Comparison of ENCODE assay signal across 15 mouse cellular contexts in the genomic region with DNA sequence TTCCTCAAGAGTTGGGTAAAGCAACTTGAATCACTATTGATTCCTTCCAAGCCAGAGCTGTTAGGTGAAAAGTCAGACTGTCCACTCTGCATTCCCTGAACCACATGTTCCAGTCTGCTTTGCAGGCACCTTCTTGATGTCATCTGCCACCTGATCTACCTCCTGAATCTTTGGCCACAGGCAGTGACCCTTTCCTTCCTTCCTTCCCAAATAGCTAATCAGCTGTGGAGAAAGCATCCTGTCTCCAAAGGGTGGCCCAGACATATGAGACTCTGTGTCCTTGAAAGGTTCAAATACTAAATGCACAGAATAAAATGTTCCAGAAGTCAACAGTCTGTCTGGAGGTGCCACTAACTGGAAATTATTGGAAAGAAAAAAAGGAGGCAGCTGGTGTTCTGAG.
DNase-seq lines count a peak whose midpoint lies in the region; ATAC-seq and TF ChIP-seq lines count a peak whose summit lies in the region.
"Had no signal": no experiment of that assay in that cellular context is flagged by ENCODE, and none has a peak within 500 bp of the region (broad histone marks: within the 10 kb centered on the region; RNA-seq: fewer than 3 reads in every experiment).

No protein-coding gene starts in this region.

- peaks cover 15% of the 10 kb centered on the region for H3K4me1 ChIP-seq in brown adipose tissue, adult 24 weeks (ENCODE audit: control insufficient read depth, insufficient read depth, insufficient read length, low read length)
- peaks cover 40% of the 10 kb centered on the region for H3K4me1 ChIP-seq in hindbrain, embryonic 10.5 days (replicated peaks)
- peaks cover 15% of the 10 kb centered on the region for H3K4me1 ChIP-seq in midbrain, embryonic 14.5 days (ENCODE audit: control insufficient read depth, insufficient read depth, low read length)
- H3K4me1 ChIP-seq: embryonic facial prominence, embryonic 15.5 days; limb, embryonic 15.5 days had no signal

- H3K9ac ChIP-seq in midbrain, embryonic 14.5 days (replicated peaks; ENCODE audit: low read length), result no peak overlapping the region
- H3K9ac ChIP-seq: embryonic facial prominence, embryonic 15.5 days; limb, embryonic 15.5 days had no signal

- no peak for TF ChIP-seq CTCF in gastrocnemius, adult 2 months (IDR thresholded peaks at IDR 0.05)

- H3K36me3 ChIP-seq in hindbrain, embryonic 10.5 days, result no peaks in the 10 kb centered on the region
- no peaks in the 10 kb centered on the region for H3K36me3 ChIP-seq in midbrain, embryonic 14.5 days (ENCODE audit: control insufficient read depth, insufficient read depth, low read length)
- H3K36me3 ChIP-seq: embryonic facial prominence, embryonic 15.5 days; limb, embryonic 15.5 days had no signal

- H3K4me2 ChIP-seq in midbrain, embryonic 14.5 days (ENCODE audit: low read length), result no peak overlapping the region
- H3K4me2 ChIP-seq: embryonic facial prominence, embryonic 15.5 days; limb, embryonic 15.5 days had no signal

- peak overlapping the region; percentile 40 for H3K27ac ChIP-seq in gastrocnemius, adult 2 months
- H3K27ac ChIP-seq in brown adipose tissue, adult 24 weeks (replicated peaks; ENCODE audit: low read depth, low read length), result 0 out of 2 replicates have a peak overlapping the region, but pooled peaks have one; percentile 10
- peak overlapping the region; percentile 88 for H3K27ac ChIP-seq in hindbrain, embryonic 10.5 days
- peak overlapping the region; percentile 70 for H3K27ac ChIP-seq in midbrain, embryonic 14.5 days (replicated peaks; ENCODE audit: low read depth, low read length)
- H3K27ac ChIP-seq: embryonic facial prominence, embryonic 15.5 days; limb, embryonic 15.5 days had no signal

- DNase-seq in gastrocnemius, adult 2 months, result no peak
- DNase-seq in gastrocnemius, postnatal 25 days, result no peak
- DNase-seq in hindbrain, embryonic 10.5 days (ENCODE audit: low spot score), result no peak
- no peak for DNase-seq in midbrain, embryonic 14.5 days
- no peak for DNase-seq in frontal cortex, adult 2 months (ENCODE audit: extremely low spot score in 1 of 2, low spot score in 1 of 2)
- DNase-seq in thymus, postnatal 25 days, result no peak
- DNase-seq: cerebellum, adult 8-10 months; heart, postnatal 14 days; kidney, adult 8-10 months; lung, postnatal 10 days; spleen, adult 18-20 months had no signal

- H3K9me3 ChIP-seq in hindbrain, embryonic 10.5 days, result peaks cover 4% of the 10 kb centered on the region; the same call in 1 of the 2 replicates
- no peaks in the 10 kb centered on the region for H3K9me3 ChIP-seq in midbrain, embryonic 14.5 days (ENCODE audit: control insufficient read depth, low read length)
- H3K9me3 ChIP-seq: embryonic facial prominence, embryonic 15.5 days; limb, embryonic 15.5 days had no signal

- no peak overlapping the region for H3K4me3 ChIP-seq in gastrocnemius, adult 2 months
- no peak overlapping the region for H3K4me3 ChIP-seq in brown adipose tissue, adult 24 weeks (ENCODE audit: insufficient read depth, low read depth, low read length)
- no peak overlapping the region for H3K4me3 ChIP-seq in hindbrain, embryonic 10.5 days
- no peak overlapping the region for H3K4me3 ChIP-seq in midbrain, embryonic 14.5 days (replicated peaks; ENCODE audit: low read depth, low read length)
- H3K4me3 ChIP-seq: embryonic facial prominence, embryonic 15.5 days; limb, embryonic 15.5 days had no signal

- intact Hi-C loops in gastrocnemius, adult 2 months (cut with DNase I), result no loop called here

- ATAC-seq in midbrain, embryonic 14.5 days (ENCODE audit: low FRiP score, low TSS enrichment), result no peak
- no peak for ATAC-seq in megakaryocyte, adult 5-6 weeks (ENCODE audit: poor library complexity, severe bottlenecking)

- H3K27me3 ChIP-seq in hindbrain, embryonic 10.5 days (ENCODE audit: insufficient read depth, poor library complexity, severe bottlenecking), result no peaks in the 10 kb centered on the region
- no peaks in the 10 kb centered on the region for H3K27me3 ChIP-seq in midbrain, embryonic 14.5 days (ENCODE audit: control insufficient read depth, insufficient read depth, low read length)
- H3K27me3 ChIP-seq: embryonic facial prominence, embryonic 15.5 days; limb, embryonic 15.5 days had no signal

Comparison
In these comparisons a context has a peak if more than half of its experiments do, and no peak if none do; other contexts are left out.
1. H3K27ac ChIP-seq: peak in every context shown above with its lines; median percentile 88 in hindbrain, embryonic 10.5 days; 70 in midbrain, embryonic 14.5 days; 40 in gastrocnemius, adult 2 months; 10 in brown adipose tissue, adult 24 weeks.